Mouse (Mus musculus) kidney, adult 2 months (tissue): Measurements from ENCODE around the gene Ell.

Experiments used
- CTCF ChIP-seq: fragments of 200-500 bp; conservative IDR thresholded peaks from 2 replicates; pipeline ENCODE4 v1.5.1; 2011; ENCODE audit warnings: low read depth, mild to moderate bottlenecking, control low read depth, low read length, moderate library complexity, mixed read lengths; ENCODE audit not compliant: insufficient read depth, insufficient read length
- POLR2A ChIP-seq: fragments of 200-500 bp; IDR thresholded peaks from one replicate; pipeline ENCODE4 v1.6.1; 2011; ENCODE audit warnings: low read depth, low read length, control low read depth

DNA sequence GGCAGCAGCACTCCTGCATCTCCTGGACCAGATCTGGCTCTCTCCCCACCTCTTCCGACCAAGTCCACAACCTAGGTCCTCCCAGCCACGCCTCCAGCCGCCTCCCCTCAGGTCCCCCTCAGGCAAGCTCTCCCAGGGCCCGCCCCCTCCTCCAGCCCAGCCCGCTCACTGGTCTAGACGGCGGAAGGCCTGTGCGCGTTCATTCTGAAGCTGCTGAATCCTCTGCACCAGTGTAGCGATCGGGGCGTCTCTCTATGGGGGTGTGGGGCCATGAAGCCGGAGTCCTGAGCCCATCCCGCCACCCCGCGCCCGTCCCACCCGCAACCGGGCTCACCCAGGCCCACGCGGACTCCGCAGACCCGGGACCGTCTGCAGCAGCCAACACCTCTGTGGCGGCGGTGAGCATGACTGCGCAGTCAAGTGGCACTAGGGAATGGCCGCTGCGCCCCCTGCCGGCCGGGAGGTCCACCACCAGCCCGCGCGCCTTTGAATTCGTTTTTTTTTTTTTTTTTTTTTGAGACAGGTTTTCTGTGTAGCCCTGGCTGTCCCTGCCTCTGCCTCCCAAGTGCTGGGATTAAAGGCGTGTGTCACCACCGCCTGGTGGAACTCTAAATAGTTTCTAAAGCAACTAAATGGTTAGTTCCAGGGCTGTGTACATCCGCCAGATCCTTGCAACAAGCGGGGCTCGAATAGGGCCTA lies 32.8 kb upstream of the Ell start, which contains the start of gene Rex1bd:
- TF ChIP-seq CTCF, result peak; percentile 72
- TF ChIP-seq POLR2A, result peak; percentile 9
